Mouse (Mus musculus) embryonic fibroblast, embryonic 13.5 days (primary cell): ENCODE data around the gene E130114P18Rik.

ENCODE experiments used
- CTCF ChIP-seq: IDR thresholded peaks from 2 replicates; pipeline ENCODE4 v1.5.1; 2011; ENCODE audit warnings: mild to moderate bottlenecking, control low read depth, low read length, moderate library complexity, borderline replicate concordance; ENCODE audit not compliant: insufficient read depth
- POLR2A ChIP-seq: IDR thresholded peaks from 2 replicates; pipeline ENCODE4 v1.6.1; 2011; ENCODE audit warnings: low read depth, mild to moderate bottlenecking, control low read depth, low read length, moderate library complexity

GRCm38 (mm10) chr4:97582064-97582415 lies 195.8 kb downstream of the E130114P18Rik start:
- TF ChIP-seq POLR2A: no peak
- TF ChIP-seq CTCF: no peak
